Mouse (Mus musculus) 3T3-L1 (cell line): Measurements from ENCODE around the gene Myom1.
A peak's percentile ranks its signal among the peaks of the same experiment; 100 is the strongest.

ENCODE experiments used
- DNase-seq: peaks from one replicate; pipeline ENCODE4 v3.0.0-alpha.2; 2015; ENCODE audit warnings: low read depth, low spot score

Myom1 gene

DNA sequence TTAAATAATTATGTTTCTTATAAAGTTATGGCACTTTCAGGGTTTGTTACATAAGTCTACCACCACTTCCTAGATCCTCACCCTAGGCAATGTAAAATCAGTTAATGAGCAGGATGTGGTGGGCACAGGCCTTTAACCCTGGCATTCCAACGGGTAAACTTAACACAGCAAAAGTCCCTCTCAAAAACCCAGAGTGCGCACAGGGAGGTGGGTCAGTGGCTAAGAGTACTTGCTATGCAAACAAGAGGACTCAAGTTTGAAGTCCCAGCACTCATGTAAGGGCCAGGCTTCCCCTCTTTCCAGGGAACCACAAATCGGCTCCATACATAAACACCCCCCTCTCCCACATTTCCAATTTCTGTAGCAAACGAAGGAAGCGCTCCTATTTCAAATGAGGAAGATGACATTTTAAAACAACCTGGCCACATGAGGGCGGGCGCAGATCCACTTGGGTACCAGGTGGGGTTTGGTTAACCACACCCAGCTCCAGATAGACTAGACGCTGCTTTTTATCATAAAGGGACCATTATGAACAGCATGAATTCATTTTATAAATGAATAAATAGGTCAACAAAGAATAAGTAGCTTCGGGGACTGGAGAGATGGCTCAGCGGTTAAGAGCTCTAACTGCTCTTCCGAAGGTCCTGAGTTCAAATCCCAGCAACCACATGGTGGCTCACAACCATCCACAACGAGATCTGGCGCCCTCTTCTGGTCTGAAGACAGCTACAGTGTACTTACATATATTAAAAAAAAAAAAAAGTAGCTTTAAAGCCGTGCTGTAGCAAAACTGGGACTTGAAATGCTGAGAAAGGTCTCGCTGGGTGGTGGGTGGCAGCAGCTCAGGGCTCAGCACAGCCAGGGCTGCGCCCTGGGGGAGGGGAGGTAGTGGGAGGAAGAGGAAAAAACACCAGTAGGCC is 10.5 kb upstream of the Myom1 start:
- peak; percentile 74 for DNase-seq

DNA sequence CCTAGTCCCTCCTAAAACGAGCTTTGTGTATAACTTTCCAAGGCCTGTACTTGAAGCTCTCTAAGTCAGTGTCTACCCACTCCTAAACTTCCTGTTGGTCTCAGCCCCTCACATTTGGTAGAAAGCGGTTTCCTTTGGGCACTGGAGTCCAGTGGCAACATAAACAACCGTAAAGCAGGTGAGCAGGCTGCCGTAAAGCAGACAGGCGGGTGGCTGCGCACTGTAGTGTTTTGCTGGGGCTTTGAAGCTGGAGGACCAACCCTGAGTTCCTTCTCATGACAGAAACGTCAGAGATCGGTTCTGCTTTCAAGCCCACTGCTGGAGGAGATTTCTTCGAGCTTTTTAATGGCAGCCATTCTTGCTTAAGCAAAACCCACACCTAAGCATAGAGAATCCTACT is 9.8 kb upstream of the Myom1 start:
- DNase-seq, result no peak

DNA sequence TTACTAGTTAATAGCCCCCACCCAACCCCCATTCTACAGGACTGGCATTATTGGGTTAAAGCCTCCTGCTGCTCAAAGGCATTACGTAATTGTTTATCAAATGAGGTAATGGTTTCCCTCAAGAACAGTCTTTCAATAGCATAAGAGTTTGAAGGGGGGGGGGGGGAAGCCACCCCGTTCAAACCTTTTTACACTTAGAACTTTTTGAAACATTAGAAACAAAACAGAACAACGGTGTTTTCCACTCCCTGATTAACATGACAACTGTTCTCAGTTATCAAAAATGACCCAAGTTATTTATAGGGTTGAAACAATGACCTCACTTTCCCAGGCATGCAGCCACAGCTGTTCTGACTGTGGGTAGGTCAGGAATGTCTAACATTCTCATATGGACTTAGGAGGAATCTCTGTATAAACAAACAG is 9.0 kb upstream of the Myom1 start:
- DNase-seq, result peak; percentile 83

DNA sequence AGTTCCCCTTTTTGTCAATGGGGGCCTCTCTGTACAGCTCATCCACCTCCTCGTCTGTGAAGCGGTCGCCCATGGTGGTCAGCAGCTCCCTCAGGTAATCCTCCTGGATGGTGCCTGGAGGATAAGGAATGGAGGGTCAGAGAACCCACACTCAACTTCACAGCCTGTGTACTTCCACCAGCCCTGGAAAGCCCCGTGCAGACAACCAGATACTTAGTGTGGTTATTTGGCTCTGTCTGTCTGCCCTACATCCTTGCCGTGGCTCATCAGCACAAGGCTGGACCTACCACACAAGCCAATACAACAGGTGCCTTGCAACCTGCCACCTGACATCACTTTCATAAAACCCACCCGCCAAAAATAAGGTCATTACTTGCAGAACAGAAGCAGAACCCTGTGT is 7.8 kb upstream of the Myom1 start:
- no peak for DNase-seq

DNA sequence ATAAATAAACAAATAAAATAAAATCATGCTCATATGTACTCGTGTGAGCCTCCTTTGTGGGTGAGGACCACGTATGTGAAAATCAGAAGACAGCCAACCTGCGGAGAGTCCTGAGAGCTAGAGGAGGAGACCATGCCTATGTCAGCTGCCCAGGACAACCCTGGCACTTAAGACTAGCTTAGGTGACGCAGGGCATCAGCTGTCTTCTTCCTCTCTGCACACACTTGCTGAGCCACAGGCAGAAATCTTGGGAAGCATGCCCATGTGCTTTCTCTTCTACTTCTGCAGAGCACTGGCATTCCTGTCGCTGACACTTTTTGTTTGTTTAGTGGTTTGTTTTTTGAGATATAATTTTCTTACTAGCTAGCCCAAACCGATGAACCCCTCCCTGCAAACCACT is 6.9 kb upstream of the Myom1 start:
- DNase-seq, result no peak

GRCm38 (mm10) chr17:70997836-70998235 is 4.6 kb upstream of the Myom1 start:
- no peak for DNase-seq

GRCm38 (mm10) chr17:70998400-70998975 is 3.9 kb upstream of the Myom1 start:
- peak; percentile 50 for DNase-seq

DNA sequence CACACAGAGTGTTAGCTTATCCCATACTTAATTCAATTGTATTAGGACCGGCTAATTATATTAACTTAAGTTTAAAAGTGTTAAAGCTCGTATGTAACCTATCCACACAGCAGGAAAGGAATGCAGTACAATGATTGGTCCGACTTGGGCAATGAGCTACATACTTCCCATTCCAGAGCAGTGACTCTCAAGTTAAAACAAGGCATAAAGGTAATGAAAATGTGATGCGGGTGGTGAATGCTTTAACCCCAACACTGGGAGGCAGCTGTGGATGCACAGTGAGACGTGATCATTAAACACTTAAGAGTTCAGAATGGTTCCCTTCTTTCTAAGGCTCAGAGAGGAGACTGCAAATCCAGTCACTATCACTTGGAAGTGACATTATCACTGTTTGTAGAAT is 3.2 kb upstream of the Myom1 start:
- peak; percentile 86 for DNase-seq

GRCm38 (mm10) chr17:71000255-71000654 is 2.2 kb upstream of the Myom1 start:
- peak; percentile 44 for DNase-seq

- peak; percentile 65 for DNase-seq
Observed at GRCm38 (mm10) chr17:71001067-71001466, 1.4 kb upstream of the Myom1 start.

GRCm38 (mm10) chr17:71001699-71002080 is 743 bp upstream of the Myom1 start:
- peak; percentile 49 for DNase-seq

DNA sequence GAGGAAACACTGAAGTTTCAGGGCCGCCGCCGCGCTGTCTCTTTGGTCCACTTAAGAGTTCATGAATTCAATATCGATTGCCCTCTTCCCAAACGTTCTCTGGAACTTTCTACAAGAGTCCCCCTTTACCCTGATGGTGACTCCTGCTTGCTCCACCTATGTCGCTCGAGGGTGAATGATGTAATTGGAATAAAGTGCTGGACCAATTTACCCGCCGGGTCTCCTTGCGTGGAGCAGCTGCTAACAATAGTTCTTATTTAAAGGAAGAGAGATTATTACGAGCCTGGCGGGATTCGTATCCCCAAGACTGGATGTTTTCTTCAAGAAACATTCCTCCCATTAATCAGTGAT is 286 bp downstream of the Myom1 start, which contains the start of gene Myl12a:
Gene Myl12a, minus strand, starts transcription at position 135 of the 351 bp plus-strand sequence.
- no peak for DNase-seq

DNA sequence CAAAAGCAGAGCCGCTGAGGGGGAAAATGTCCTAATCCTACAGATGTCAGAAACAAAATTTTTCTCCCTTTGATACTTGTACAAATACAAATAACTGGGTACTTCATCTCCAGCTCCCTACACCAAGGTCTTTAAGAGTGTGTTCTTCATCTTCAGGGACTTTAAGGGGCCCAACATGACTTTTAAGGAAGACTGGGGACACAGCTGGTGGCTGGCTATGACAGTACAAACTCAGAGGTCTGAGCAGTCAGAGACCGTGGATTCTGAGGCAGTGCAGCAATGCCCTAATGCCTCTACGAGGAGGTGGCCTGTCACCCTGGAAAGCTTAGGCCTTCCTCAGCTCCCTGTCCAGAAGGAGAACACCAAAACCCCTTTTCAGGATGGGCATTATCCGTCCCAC is 679 bp downstream of the Myom1 start:
- no peak for DNase-seq

DNA sequence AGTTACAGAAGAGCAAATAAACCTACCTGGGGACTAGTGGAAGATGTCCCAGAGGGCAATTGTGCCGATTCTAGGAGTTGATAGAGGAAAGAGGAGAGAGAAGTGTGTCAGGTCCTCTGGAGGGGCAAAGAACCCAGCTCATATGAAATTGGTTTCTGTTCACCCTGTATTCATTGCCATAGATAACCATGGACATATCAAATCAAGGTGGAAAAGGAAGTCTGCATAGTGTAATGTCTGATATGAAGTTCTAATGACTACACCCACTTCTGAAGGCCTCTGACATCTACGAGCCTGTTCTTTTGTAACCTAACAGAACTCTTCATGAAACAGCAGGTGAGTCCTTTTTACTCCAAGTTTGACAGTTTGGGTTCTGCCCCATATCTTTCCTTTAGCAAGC is 1.3 kb downstream of the Myom1 start:
- DNase-seq, result no peak

- peak; percentile 52 for DNase-seq
Observed at GRCm38 (mm10) chr17:71004186-71004960, 1.9 kb downstream of the Myom1 start.

- no peak for DNase-seq
Observed at GRCm38 (mm10) chr17:71006976-71007375, 4.5 kb downstream of the Myom1 start.

- no peak for DNase-seq
Observed at GRCm38 (mm10) chr17:71008676-71009075, 6.2 kb downstream of the Myom1 start.

GRCm38 (mm10) chr17:71009751-71010150 is 7.3 kb downstream of the Myom1 start:
- DNase-seq, result no peak

GRCm38 (mm10) chr17:71010646-71011242 is 8.3 kb downstream of the Myom1 start:
- DNase-seq, result no peak

DNA sequence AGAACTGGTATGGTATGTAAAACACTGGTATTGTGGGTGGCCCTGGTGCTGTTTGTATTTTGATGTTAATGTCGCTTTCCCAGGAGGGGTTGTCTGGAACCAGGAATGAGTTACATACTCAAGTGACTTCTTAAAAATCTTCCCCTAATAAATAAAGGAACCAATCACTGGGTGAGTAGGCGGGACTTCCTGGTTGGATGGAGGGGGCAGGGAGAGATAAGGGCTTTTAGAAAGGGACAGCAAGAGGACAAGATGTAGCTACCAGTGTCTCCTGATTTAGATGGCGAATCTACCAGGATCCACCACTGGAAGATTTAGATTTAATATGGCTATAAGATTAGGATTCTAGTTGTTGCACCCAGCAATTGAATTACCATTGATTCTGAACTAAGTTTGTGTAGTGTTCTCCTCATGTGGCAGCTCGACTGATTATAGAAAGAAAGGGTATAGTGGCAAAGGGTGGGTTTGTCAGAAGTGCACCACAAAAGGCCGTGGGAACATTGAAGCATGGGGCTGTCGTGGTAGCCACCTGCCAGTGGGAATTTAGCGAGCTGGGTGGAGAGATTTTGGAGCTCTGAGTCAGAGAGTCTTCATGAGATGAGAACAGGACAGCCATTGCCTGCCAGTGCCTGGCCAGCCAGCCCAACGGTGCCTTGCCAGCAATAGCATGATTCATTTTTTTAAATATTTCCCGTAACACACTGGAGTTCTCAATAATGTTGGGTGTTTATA is 9.7 kb downstream of the Myom1 start:
- DNase-seq, result no peak

GRCm38 (mm10) chr17:71013105-71013504 is 10.7 kb downstream of the Myom1 start:
- DNase-seq, result no peak
